ENCODE assay signal across 1 mouse cellular context in genomic region chr11:69534990-69535389, GRCm38 (mm10).
A peak's percentile ranks its signal among the peaks of the same experiment; 100 is the strongest.
TF ChIP-seq lines count a peak whose summit lies in the region.

No protein-coding gene starts in this region.

TF ChIP-seq in CH12.LX, 34 proteins besides CTCF, POLR2A, EP300 and RAD21 (continued from another document):
- TF ChIP-seq MAFK (IDR thresholded peaks at IDR 0.05; ENCODE audit: insufficient replicate concordance, low read length) (0 out of 2 replicates have a peak, but pooled peaks have one; percentile 2), SIN3A (IDR thresholded peaks at IDR 0.05; ENCODE audit: low read length) (no peak), PAX5 (IDR thresholded peaks at IDR 0.05; ENCODE audit: low read length) (no peak), POLR2AphosphoS2 (IDR thresholded peaks at IDR 0.05; ENCODE audit: low read depth, low read length) (no peak), SMC3 (IDR thresholded peaks at IDR 0.05; ENCODE audit: low read depth, low read length) (peak; percentile 15; the same call in 1 of the 2 replicates), TBP (conservative IDR thresholded peaks at IDR 0.05; ENCODE audit: low read depth, low read length) (no peak), MEF2A (IDR thresholded peaks at IDR 0.05; ENCODE audit: borderline replicate concordance, low read depth, low read length) (no peak), USF1 (IDR thresholded peaks at IDR 0.05; ENCODE audit: low read depth, low read length) (no peak), BHLHE40 (IDR thresholded peaks at IDR 0.05; ENCODE audit: low read depth, low read length) (no peak), MAZ (IDR thresholded peaks at IDR 0.05; ENCODE audit: low read depth, low read length) (no peak)
